Comparison of ENCODE assay signal across 8 mouse cellular contexts in the genomic region with DNA sequence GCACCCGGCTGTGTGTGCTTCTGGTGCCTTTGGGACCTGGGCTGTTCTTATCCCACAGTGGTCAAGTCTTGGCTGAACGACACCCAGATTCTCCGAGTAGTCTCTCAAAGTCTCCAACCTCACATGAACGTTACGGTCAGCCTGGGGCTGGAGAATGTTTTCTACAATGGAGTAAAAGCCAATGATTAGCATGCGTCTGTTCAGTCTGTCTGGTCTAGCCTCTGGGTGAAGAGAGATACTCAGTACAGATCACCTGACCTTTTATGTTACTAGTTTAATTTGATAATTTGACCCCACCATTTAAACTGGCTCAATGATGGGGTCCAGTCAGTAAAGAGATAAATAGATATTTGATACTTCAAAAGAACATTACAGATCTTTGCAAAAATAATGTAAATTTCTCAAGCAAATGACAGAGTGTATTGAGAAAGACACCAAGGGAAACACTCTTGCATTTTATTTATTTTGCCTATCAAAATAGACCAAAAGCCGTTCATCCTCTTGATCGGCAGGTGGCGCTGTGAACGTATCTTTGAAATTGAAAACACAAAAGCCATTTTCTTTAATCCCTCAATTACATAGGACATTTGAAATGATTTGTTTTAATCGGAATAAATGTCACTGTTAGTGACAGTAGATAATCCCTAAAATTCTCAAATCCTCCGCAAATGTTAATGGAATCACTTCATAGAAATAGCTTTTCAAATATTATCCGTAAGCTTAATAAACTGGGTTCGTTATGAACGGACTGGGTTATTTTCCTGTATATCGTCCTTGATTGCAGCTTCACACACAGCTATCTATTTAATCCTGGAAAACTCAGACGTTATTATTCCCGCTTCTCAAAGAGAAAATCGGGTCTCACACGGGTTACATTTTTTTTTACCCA. TPM values are rescaled to one million over a fixed set of nuclear protein-coding genes. Genes with fewer than 3 reads are reported as not detected.
DNase-seq lines count a peak whose midpoint lies in the region; ATAC-seq and TF ChIP-seq lines count a peak whose summit lies in the region.

No protein-coding gene starts in this region.

- H3K9ac ChIP-seq in forebrain, embryonic 13.5 days = peak overlapping the region; percentile 65
- peak overlapping the region; percentile 72 for H3K9ac ChIP-seq in hindbrain, embryonic 14.5 days

- ATAC-seq in cerebellum, adult (ENCODE audit: insufficient number of reproducible peaks, low FRiP score, low TSS enrichment) = peak; percentile 11; the same call in 1 of the 2 replicates
- peak; percentile 64 for ATAC-seq in forebrain, embryonic 13.5 days
- ATAC-seq in hindbrain, embryonic 14.5 days (ENCODE audit: low FRiP score) = peak; percentile 35; the same call in 1 of the 2 replicates
- ATAC-seq in megakaryocyte, adult 5-6 weeks (ENCODE audit: poor library complexity, severe bottlenecking) = peak; percentile 71

- peak; percentile 58 for DNase-seq in gastrocnemius, adult 2 months
- no peak for DNase-seq in gastrocnemius, postnatal 36 days
- peak; percentile 95 for DNase-seq in hindbrain, embryonic 14.5 days (ENCODE audit: low spot score)
- DNase-seq in left cerebral cortex, postnatal 10 days (ENCODE audit: extremely low spot score in 1 of 2, low spot score in 2 of 2) = peak; percentile 65 to 66
- peak; percentile 31 to 34 for DNase-seq in right cerebral cortex, postnatal 36 days (ENCODE audit: low spot score in 2 of 2)

- intact Hi-C loops in gastrocnemius, adult 2 months (cut with DNase I) = loop anchor here (1.0 to 10.0 kb wide), 5 partner anchors 61 to 779 kb away; no protein-coding TSS in a partner anchor
- intact Hi-C loops in gastrocnemius, postnatal 36 days (cut with DNase I) = loop anchor here (1.0 to 5.0 kb wide), 3 partner anchors 61 to 771 kb away; no protein-coding TSS in a partner anchor
- intact Hi-C loops in left cerebral cortex, postnatal 10 days (cut with DNase I) = loop anchor here (5.0 kb wide), 3 partner anchors 101 to 776 kb away; no protein-coding TSS in a partner anchor

- H3K4me1 ChIP-seq in forebrain, embryonic 13.5 days = peaks cover 13% of the 10 kb centered on the region; the same call in 1 of the 2 replicates
- H3K4me1 ChIP-seq in hindbrain, embryonic 14.5 days (replicated peaks; ENCODE audit: control insufficient read depth, insufficient read depth, low read length) = peaks cover 24% of the 10 kb centered on the region; the same call in 1 of the 2 replicates

- no peaks in the 10 kb centered on the region for H3K27me3 ChIP-seq in forebrain, embryonic 13.5 days
- H3K27me3 ChIP-seq in hindbrain, embryonic 14.5 days (ENCODE audit: control insufficient read depth, insufficient read depth, low read length) = no peaks in the 10 kb centered on the region

- WGBS in forebrain, embryonic 13.5 days = 14% methylated on average over 20 of the region's 20 CpGs
- WGBS in hindbrain, embryonic 14.5 days = 12% methylated on average over 20 of the region's 20 CpGs

- peak overlapping the region; percentile 10; the same call in 1 of the 2 replicates for H3K27ac ChIP-seq in gastrocnemius, adult 2 months
- peak overlapping the region; percentile 44 for H3K27ac ChIP-seq in forebrain, embryonic 13.5 days
- H3K27ac ChIP-seq in hindbrain, embryonic 14.5 days = peak overlapping the region; percentile 89

- peak overlapping the region; percentile 60 for H3K4me2 ChIP-seq in forebrain, embryonic 13.5 days
- peak overlapping the region; percentile 60 for H3K4me2 ChIP-seq in hindbrain, embryonic 14.5 days (replicated peaks)

- TF ChIP-seq CTCF in gastrocnemius, adult 2 months (IDR thresholded peaks at IDR 0.05) = peak; percentile 78

- no peaks in the 10 kb centered on the region for H3K9me3 ChIP-seq in forebrain, embryonic 13.5 days (replicated peaks)
- no peaks in the 10 kb centered on the region for H3K9me3 ChIP-seq in hindbrain, embryonic 14.5 days (ENCODE audit: control insufficient read depth, low read length)

- H3K4me3 ChIP-seq in gastrocnemius, adult 2 months = peak overlapping the region; percentile 70
- peak overlapping the region; percentile 39 for H3K4me3 ChIP-seq in forebrain, embryonic 13.5 days
- H3K4me3 ChIP-seq in hindbrain, embryonic 14.5 days (replicated peaks; ENCODE audit: low read length) = peak overlapping the region; percentile 39

- H3K36me3 ChIP-seq in forebrain, embryonic 13.5 days (ENCODE audit: poor library complexity, severe bottlenecking) = no peaks in the 10 kb centered on the region
- no peaks in the 10 kb centered on the region for H3K36me3 ChIP-seq in hindbrain, embryonic 14.5 days (replicated peaks; ENCODE audit: control insufficient read depth, insufficient read depth)

RNA-seq across cellular contexts. Expression of gene Agr3, which starts 29.3 kb away (rescaled TPM):
- not detected for total RNA-seq in gastrocnemius, adult 2 months (2021)
- total RNA-seq in gastrocnemius, postnatal 36 days (2021) = not detected
- not detected in 2 replicates for polyA plus RNA-seq in forebrain, embryonic 13.5 days (2015; fragmentation: Nextera tagmentation; extraction: Ambion mirVana)
- polyA plus RNA-seq in hindbrain, embryonic 14.5 days (2014; fragmentation: Nextera tagmentation; extraction: Ambion mirVana) = 0.90 TPM in 1 of 2 replicates, not detected in the other
- total RNA-seq in left cerebral cortex, postnatal 10 days (2021) = not detected
- total RNA-seq in megakaryocyte, adult 5-6 weeks (2015) = not detected in 2 replicates
- total RNA-seq in megakaryocyte, adult 5-6 weeks (2017) = not detected in 2 replicates

Comparison
In these comparisons a context has a peak if more than half of its experiments do, and no peak if none do; other contexts are left out.
1. DNase-seq: peak in gastrocnemius, adult 2 months (single experiment), hindbrain, embryonic 14.5 days (single experiment), left cerebral cortex, postnatal 10 days (2 of 2) and right cerebral cortex, postnatal 36 days (2 of 2); none in gastrocnemius, postnatal 36 days (0 of 2).
2. H3K27ac ChIP-seq: peak in every context shown above with its lines; median percentile 89 in hindbrain, embryonic 14.5 days; 44 in forebrain, embryonic 13.5 days; 10 in gastrocnemius, adult 2 months.
3. ATAC-seq: peak in every context shown above with its lines; median percentile 71 in megakaryocyte, adult 5-6 weeks; 64 in forebrain, embryonic 13.5 days; 35 in hindbrain, embryonic 14.5 days; 11 in cerebellum, adult.
4. Peak in every context shown above with its lines, with median percentiles within 50 percentile points of each other: H3K4me3 ChIP-seq.